Mouse (Mus musculus) lung, adult 2 months (tissue): ENCODE results near the gene 1700092M07Rik. TPM values are rescaled to one million over a fixed set of nuclear protein-coding genes. Genes with fewer than 3 reads are reported as not detected.
A peak's percentile ranks its signal among the peaks of the same experiment; 100 is the strongest.

Source experiments
- DNase-seq: peaks from one replicate; pipeline ENCODE4 v3.0.0; 2022
- H3K4me1 ChIP-seq: fragments of 200-500 bp; 2 replicates; pipeline ENCODE4 v1.6.1; 2011; ENCODE audit warnings: low read length; ENCODE audit not compliant: control insufficient read depth, insufficient read depth
- H3K4me3 ChIP-seq: fragments of 200-500 bp; replicated peaks from 2 replicates; pipeline ENCODE3; 2011; ENCODE audit warnings: low read depth, mild to moderate bottlenecking, control low read depth, low read length; ENCODE audit errors: extremely low read depth
- CTCF ChIP-seq: fragments of 200-500 bp; IDR thresholded peaks from 2 replicates; pipeline ENCODE4 v1.5.1; 2011; ENCODE audit warnings: mild to moderate bottlenecking, low read length, control low read depth; ENCODE audit not compliant: insufficient read depth
- POLR2A ChIP-seq: fragments of 200-500 bp; IDR thresholded peaks from 2 replicates; pipeline ENCODE4 v1.6.1; 2011; ENCODE audit warnings: low read depth, mild to moderate bottlenecking, control low read depth, low read length, borderline replicate concordance; ENCODE audit errors: extremely low read depth
- WGBS: fragments of 180-500 bp; shearing (Covaris S2); methylation state at CpG from one replicate; pipeline ENCODE4 v1.1.7; 2018; 5-methylcytosine and 5-hydroxymethylcytosine counted together
- polyA plus RNA-seq: library from polyadenylated mRNA; depleted of rRNA; stranded (reverse); fragments of >200 nt; gene quantifications from 2 replicates; pipeline ENCODE4 v1.2.3, GENCODE M21; 2012; rRNA removed

1700092M07Rik gene
- polyA plus RNA-seq: not detected in 2 replicates

DNA sequence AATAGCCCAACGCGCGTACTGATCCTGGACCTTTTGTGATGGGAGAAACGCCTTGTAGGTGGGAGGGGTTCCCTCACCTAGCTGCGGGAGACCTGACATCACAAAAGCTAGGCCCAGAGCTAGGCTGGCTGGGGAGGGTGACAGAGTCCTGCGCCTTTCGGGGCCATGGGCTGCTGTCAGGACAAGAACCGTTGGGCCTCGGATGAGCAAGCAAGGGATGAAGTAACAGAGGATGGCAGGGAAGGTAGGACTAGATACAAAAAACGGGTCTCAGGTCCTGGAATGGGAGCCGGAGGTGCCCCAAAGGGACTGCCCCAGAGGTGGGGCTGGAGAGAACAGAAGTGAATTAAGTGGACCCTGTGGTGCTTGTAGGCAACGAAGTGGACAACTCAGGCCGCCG, at the start of gene 1700092M07Rik:
1700092M07Rik (plus strand) TSS at position 116 of the 400 bp plus-strand sequence.
- H3K4me1 ChIP-seq: peaks cover 13% of the 10 kb centered on the region
- DNase-seq: no peak
- H3K4me3 ChIP-seq: peak within 1 kb of the TSS; percentile 98
- WGBS: 64% methylated on average over 14 of the region's 14 CpGs
- no peak for TF ChIP-seq POLR2A
- no peak for TF ChIP-seq CTCF

DNA sequence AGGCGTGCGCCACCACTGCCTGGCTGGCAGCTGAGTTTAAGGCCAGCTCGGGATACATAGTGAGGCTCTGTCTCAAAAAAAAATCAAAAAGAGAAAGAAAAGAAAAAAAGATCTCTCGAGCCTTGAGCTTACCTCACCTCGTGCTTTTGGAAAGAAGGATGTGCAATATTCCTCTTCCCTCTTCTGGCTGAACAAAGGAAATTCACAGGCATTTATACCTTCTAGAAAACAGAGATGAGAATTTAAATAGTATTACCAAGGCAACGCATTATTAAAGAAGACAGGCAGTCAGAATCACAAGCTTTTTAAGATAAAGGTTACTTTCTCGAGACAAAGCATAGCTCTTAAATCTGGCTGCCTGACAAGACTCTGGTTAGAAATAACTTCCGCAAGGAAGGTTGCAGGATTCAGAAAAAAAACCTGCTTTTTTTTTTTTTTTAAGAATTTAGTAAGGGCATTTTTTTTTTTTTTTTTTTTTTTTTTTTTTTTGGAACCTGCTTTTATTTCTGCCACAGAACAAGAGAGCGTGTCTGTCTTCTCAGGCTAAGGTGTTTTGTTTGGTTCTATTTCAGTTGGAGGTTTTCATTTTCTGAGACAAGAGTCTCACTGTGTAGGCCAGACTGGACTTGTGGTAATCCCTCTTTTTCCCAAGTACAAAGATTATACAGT, 48.5 kb upstream of the 1700092M07Rik start:
- H3K4me3 ChIP-seq: no peak overlapping the region
- no peak for DNase-seq
- TF ChIP-seq CTCF (no peak), POLR2A (no peak)
- 55% methylated on average over 9 of the region's 9 CpGs for WGBS
- 0 out of 2 replicates have a peak, but pooled peaks cover 2% of the 10 kb centered on the region for H3K4me1 ChIP-seq

DNA sequence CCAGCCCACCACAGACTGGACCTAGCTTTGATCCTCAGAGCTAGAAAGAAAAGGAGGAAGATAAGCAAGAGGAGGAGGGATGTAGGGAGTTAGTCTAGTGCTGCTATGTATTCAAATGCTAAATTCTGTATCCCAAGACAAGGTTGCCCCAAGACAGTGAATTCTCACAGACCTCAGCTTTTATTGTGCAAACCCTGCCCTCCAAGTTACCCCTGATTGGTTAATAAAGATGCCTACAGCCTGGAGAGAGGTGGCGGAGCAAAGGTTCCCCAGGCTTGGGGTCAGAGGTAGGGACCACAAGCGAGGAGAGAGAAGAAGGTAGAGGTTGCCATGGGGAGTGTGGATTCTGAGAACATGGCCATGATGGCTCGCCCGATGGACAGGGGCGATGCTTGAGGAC, 47.8 kb upstream of the 1700092M07Rik start:
- DNase-seq: no peak
- WGBS: 92% methylated on average over 5 of the region's 5 CpGs
- H3K4me3 ChIP-seq: no peak overlapping the region
- TF ChIP-seq CTCF (no peak), POLR2A (no peak)
- 0 out of 2 replicates have a peak, but pooled peaks cover 2% of the 10 kb centered on the region for H3K4me1 ChIP-seq

DNA sequence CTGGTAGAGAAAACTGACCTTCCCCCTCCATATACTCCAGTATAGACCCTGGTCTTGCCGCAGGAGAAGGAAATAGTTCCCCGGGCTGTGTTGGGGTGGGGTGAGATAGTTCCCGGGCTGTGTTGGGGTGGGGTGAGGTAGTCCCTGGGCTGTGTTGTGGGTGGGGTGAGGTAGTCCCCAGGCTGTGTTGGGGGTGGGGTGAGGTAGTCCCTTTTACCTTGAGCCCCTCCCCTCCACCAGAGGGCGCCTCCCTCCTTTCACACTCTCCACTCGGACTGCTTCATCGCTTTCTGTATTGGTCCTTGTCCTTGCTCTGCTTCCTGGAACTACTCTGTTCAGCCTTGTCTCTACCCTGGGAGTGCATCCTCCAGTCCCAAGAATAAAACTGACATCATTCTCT, 45.2 kb upstream of the 1700092M07Rik start:
- no peak overlapping the region for H3K4me3 ChIP-seq
- TF ChIP-seq CTCF (peak; percentile 74), POLR2A (no peak)
- 21% methylated on average over 6 of the region's 6 CpGs for WGBS
- 0 out of 2 replicates have a peak, but pooled peaks cover 2% of the 10 kb centered on the region for H3K4me1 ChIP-seq
- peak; percentile 70 for DNase-seq

DNA sequence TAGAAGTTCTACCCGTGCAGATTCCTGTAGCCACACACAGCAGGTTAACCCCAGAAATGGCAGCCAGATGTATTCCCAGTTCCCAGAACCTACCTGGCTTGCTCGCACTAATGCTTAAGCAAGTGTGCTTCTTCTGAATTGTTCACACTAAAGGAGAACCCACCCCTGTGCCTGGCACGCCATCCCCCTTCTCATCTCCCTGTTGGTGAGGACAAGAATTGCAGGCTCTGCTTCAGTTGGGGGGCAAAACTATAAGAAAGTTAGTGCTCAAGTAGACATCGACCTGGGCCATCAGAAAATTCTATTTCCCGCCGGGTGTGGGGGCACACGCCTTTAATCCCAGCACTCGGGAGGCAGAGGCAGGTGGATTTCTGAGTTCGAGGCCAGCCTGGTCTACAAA, 40.9 kb upstream of the 1700092M07Rik start:
- H3K4me3 ChIP-seq: no peak overlapping the region
- no peak for DNase-seq
- no peak for TF ChIP-seq CTCF
- TF ChIP-seq POLR2A: no peak
- H3K4me1 ChIP-seq: peaks cover 6% of the 10 kb centered on the region
- WGBS: 84% methylated on average over 9 of the region's 9 CpGs

DNA sequence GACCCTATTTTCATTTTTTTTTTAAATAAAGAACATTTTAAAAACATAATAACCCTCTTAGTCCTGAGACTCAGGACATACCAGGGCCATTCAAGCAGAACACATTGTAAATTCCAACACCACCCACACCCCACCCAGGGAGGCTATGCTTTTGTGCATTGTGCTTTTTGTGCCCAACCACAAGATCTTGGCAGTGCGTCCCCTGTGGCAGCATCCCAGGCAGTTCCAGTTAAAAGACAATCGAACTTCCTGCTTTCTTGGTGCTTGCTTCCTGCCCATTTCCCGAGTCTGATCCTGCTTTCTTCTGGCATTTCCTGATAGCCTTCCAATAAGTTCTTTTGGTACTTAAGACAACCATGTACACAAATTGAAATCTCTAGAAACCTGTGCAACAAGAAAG, 38.1 kb upstream of the 1700092M07Rik start:
- DNase-seq: peak; percentile 57

DNA sequence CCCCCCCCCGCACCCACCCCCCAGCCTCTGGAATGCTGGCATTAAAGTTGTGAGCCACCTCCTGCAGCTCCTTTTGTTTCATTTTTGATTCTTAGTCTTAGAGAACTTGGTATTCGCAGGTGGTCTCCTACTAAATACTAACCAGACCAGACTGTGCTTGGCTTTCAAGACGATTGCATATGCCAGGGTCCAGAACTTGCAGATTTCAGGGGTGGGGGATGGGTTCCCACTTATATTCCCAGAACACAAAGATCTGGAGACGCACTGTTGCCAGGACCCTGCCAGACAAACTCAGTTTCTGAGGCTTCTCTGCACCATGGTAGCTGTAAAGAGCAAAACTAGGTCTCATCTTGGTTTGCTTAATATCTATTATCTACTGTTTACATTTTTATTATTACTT, 36.9 kb upstream of the 1700092M07Rik start:
- no peak for DNase-seq
- TF ChIP-seq POLR2A: no peak
- H3K4me3 ChIP-seq: no peak overlapping the region
- 61% methylated on average over 4 of the region's 4 CpGs for WGBS
- peaks cover 6% of the 10 kb centered on the region for H3K4me1 ChIP-seq

More for the DNA sequence above, 38.1 kb upstream of the 1700092M07Rik start:
- peaks cover 6% of the 10 kb centered on the region for H3K4me1 ChIP-seq
- H3K4me3 ChIP-seq: no peak overlapping the region
- 23% methylated on average over 3 of the region's 3 CpGs for WGBS
- TF ChIP-seq CTCF (no peak), POLR2A (no peak)

DNA sequence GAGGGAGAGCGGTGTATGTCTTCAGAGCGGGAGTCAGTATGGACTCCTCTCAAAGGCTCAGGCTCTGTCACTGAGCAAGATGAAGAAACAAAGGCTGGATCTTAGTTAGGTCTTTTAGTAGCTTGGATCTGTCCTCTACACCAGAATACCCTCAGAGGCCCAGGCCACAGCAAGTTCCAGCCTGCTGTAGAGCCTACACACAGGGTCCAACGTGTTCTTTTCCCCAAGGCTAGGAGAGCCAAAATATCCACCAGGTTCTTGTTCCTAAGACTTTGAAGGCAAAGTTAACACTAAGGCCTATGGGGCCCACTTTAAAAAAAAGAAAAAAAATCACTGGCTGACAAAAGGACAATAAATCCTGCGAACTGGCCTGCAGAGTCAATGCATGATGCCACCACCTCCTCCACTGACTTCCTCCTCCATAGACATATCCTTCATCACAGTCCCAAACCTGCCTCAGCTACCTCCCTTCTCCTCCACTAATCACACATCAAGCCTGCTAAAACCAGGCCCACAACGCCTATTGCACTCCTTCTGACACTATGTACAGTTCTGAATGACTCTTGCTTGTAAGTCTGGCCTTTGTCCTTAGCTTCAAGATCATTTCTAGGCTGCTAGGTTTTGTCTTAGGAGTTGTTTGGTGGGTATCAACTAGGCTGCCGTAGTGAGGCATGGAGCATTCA, 35.4 kb upstream of the 1700092M07Rik start:
- no peak overlapping the region for H3K4me3 ChIP-seq
- TF ChIP-seq CTCF (no peak), POLR2A (no peak)
- DNase-seq: no peak
- H3K4me1 ChIP-seq: peaks cover 14% of the 10 kb centered on the region
- 78% methylated on average over 6 of the region's 6 CpGs for WGBS

DNA sequence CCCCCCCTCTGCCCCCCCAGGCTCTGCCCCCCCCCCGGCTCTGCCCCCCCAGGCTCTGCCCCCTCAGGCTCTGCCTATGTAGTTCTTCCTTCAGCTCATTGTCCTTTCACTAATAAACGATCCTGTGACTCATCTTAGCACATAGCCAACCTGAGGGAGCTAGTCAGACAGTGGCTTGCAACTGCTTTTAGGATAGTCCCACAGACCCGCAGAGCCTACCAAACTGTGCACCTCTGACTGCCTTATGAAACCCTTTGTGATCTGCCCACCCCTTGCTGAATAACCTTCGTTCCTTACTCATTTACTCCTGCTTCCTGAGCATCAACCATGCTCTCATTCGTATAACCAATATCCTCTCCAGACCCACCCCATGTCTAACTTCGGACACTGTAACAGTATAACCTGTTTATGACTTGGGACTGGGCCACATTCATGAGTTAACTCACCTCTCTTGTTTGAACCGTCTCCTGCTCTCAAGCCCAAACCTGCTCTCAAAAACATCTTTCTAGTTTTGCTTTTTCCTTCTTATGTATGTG, 34.3 kb upstream of the 1700092M07Rik start:
- 55% methylated on average over 7 of the region's 7 CpGs for WGBS
- TF ChIP-seq CTCF: no peak
- no peak for TF ChIP-seq POLR2A
- Histone ChIP-seq H3K4me3 (no peak overlapping the region), H3K4me1 (peaks cover 19% of the 10 kb centered on the region)
- DNase-seq: no peak
